Mouse (Mus musculus): ENCODE measurements around the gene Bche.

Gene Bche

GRCm38 (mm10) chr3:73708410-73708714 lies at the start of gene Bche:
Bche (minus strand) TSS chr3:73708415.
- no peak for DNase-seq (ENCODE audit: low read depth)

- no peak for DNase-seq (ENCODE audit: low read depth)
Observed at GRCm38 (mm10) chr3:73741998-73742397, 33.8 kb upstream of the Bche start.

GRCm38 (mm10) chr3:73731677-73732076 lies 23.5 kb upstream of the Bche start:
- no peak for DNase-seq (ENCODE audit: low read depth)

GRCm38 (mm10) chr3:73729511-73729910 lies 21.3 kb upstream of the Bche start:
- DNase-seq (ENCODE audit: low read depth) = no peak

GRCm38 (mm10) chr3:73725711-73726110 lies 17.5 kb upstream of the Bche start:
- DNase-seq (ENCODE audit: low read depth) = no peak

GRCm38 (mm10) chr3:73724869-73725268 lies 16.7 kb upstream of the Bche start:
- no peak for DNase-seq (ENCODE audit: low read depth)

GRCm38 (mm10) chr3:73717610-73718284 lies 9.5 kb upstream of the Bche start:
- no peak for DNase-seq (ENCODE audit: low read depth)

- DNase-seq (ENCODE audit: low read depth) = no peak
Observed at GRCm38 (mm10) chr3:73709871-73710270, 1.7 kb upstream of the Bche start.

GRCm38 (mm10) chr3:73707461-73708409 lies 480 bp downstream of the Bche start:
- DNase-seq (ENCODE audit: low read depth) = no peak

GRCm38 (mm10) chr3:73706544-73706943 lies 1.7 kb downstream of the Bche start:
- DNase-seq (ENCODE audit: low read depth) = no peak

GRCm38 (mm10) chr3:73698889-73699288 lies 9.3 kb downstream of the Bche start:
- no peak for DNase-seq (ENCODE audit: low read depth)

GRCm38 (mm10) chr3:73673333-73673732 lies 34.9 kb downstream of the Bche start:
- no peak for DNase-seq (ENCODE audit: low read depth)

- no peak for DNase-seq (ENCODE audit: low read depth)
Observed at GRCm38 (mm10) chr3:73668172-73668571, 40.0 kb downstream of the Bche start.

- no peak for DNase-seq (ENCODE audit: low read depth)
Observed at GRCm38 (mm10) chr3:73667245-73668131, 40.7 kb downstream of the Bche start.

GRCm38 (mm10) chr3:73650281-73650680 lies 57.9 kb downstream of the Bche start:
- no peak for DNase-seq (ENCODE audit: low read depth)

GRCm38 (mm10) chr3:73647064-73647463 lies 61.2 kb downstream of the Bche start:
- DNase-seq (ENCODE audit: low read depth) = no peak

- no peak for DNase-seq (ENCODE audit: low read depth)
Observed at GRCm38 (mm10) chr3:73611421-73611820, 96.8 kb downstream of the Bche start.

- DNase-seq (ENCODE audit: low read depth) = no peak
Observed at GRCm38 (mm10) chr3:73591757-73592533, 116.3 kb downstream of the Bche start.
